Mouse (Mus musculus): ENCODE results near the gene Schip1.

The Schip1 gene

DNA sequence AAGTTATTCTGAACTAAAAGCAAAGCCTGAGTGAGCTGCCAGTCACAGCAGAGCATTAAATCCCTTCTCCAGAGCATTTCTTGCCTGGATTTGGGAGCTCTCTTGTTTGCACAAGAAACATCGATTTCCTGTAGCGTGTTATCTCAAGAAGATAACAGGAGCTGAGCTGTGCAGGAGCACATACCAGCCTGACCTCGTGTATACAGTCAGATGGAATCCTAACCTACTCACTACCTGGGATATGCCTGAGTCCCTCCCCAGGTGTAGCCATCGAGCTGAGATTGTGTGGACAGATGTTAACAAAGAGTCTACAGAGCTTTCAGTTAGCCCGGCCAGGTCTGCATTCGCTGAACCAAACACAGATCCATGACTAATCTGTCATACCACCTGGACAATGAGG is 494.1 kb downstream of the Schip1 start:
- no peak for DNase-seq (ENCODE audit: low spot score)

DNA sequence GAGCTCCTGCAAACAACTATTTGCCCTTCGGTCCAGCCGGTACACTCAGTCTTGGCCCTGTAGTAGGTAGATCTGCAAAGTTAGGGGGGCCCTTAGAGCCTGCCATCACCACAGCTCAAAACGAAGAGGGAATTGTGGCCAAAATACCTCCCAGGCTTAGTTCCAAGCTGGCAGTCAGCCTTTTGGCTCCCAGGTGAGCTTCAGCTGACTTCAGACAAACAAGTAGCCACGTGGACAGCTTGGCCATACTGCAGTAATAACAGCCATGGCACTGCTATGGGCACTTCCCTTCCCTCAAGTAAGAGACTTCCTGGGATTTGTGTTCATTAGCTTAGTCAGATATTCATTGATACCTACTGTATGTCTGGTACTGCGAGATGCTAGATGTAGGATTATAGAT is 495.5 kb downstream of the Schip1 start:
- no peak for DNase-seq (ENCODE audit: low spot score)

DNA sequence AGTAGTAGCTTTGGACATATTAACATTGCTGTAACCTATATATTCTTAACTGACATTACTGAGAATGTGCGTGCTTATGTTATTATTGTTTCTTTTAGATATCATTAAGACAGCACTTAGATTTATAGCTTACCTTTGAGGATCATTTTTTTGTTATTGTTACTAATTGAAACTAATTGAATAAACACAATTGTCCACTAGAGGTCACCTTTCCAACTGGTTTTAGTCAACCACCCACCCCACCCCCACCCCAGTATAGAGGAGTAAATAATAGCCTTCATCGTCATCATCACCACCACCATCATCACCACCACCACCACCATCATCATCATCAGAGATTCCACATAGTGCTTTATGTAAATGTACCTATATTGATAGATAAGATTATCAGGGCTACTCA is 498.2 kb downstream of the Schip1 start:
- DNase-seq (ENCODE audit: low spot score) = no peak

GRCm38 (mm10) chr3:68563922-68564321 is 499.3 kb downstream of the Schip1 start:
- DNase-seq (ENCODE audit: low spot score) = no peak

GRCm38 (mm10) chr3:68564978-68565674 is 500.5 kb downstream of the Schip1 start:
- no peak for DNase-seq (ENCODE audit: low spot score)

GRCm38 (mm10) chr3:68565675-68566055 is 501.1 kb downstream of the Schip1 start:
- no peak for DNase-seq (ENCODE audit: low spot score)

DNA sequence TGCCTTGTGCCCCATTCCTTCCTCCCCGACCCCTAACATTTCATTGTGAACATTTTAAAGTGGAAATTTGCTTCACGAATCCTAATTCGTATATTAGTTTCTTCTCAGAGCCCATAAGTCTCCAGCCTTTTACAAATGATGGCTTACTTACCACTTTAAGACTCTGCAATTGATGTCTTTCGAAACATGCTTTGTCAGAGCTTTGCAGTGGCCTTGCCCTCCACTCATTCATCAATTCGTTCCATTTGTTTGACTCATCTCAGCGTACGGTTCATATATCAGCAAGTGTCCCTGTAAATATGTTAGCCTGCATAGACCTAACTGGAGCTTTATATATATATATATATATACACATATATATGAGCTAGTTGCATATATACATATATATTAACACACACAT is 503.0 kb downstream of the Schip1 start:
- DNase-seq (ENCODE audit: low spot score) = no peak

DNA sequence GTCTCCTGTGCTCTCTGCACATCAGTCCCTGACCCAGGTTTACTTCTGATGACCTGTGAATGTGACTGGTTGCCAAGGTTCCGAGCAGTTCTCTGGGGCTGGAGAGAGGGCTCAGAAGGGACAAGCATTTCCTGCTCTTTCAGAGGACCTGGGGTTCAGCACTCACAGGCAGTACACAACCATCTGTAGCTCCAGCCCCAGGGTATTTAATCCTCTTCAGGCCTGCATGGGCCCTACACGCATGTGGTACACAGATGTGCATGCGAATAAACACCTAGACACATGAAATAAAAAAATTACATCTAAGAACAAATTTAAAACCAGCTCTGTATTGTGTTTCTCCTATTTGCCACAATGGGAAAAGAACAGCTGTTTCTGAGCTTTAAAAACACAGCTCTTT is 503.5 kb downstream of the Schip1 start:
- no peak for DNase-seq (ENCODE audit: low spot score)

DNA sequence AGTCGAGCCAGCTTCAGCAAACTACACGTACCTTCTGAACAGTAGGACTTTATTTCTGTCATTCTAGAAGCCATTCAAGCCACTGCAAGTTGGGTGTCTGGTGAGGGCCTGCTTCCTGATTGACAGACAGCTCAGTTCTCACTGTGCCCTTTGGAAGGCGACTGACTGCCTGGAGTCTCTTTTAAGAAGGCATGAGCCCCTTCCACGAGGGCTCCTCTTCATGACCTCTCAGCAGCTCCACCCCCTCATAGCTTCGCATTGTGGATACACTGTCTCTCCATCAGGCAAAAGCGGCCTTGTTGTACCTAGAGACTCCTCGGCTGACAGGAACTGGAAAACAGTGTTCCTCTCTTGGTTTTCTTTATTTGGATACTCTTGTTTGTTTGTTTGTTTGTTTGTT is 504.1 kb downstream of the Schip1 start:
- no peak for DNase-seq (ENCODE audit: low spot score)

GRCm38 (mm10) chr3:68570319-68570718 is 505.7 kb downstream of the Schip1 start:
- DNase-seq (ENCODE audit: low spot score) = no peak

GRCm38 (mm10) chr3:68572249-68573225 is 507.9 kb downstream of the Schip1 start:
- DNase-seq (ENCODE audit: low spot score) = peak; percentile 77

- no peak for DNase-seq (ENCODE audit: low spot score)
These were observed 508.6 kb downstream of the Schip1 start for GRCm38 (mm10) chr3:68573226-68573624.

DNA sequence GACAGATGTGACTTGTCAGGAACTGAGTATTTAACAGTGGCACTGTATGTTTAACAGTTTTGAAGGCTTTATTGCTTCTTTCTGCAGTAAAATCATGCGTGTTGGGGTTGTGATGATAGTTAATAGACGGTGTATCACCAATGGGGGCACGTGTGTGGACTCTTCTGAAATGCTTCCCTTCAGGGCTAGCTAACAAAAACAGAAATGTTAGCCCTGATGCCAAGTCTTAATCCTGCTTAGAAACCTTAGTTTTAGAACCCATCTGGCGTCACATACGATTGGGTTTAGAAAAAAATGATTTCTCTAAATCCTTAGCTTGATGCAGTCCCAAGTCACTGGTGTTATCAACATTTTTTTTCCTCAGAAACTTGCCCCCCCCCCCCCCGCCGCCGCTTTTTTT is 509.5 kb downstream of the Schip1 start:
- DNase-seq (ENCODE audit: low spot score) = no peak

GRCm38 (mm10) chr3:68574565-68574964 is 510.0 kb downstream of the Schip1 start:
- no peak for DNase-seq (ENCODE audit: low spot score)

GRCm38 (mm10) chr3:68575636-68576340 is 511.2 kb downstream of the Schip1 start:
- DNase-seq (ENCODE audit: low spot score) = no peak

DNA sequence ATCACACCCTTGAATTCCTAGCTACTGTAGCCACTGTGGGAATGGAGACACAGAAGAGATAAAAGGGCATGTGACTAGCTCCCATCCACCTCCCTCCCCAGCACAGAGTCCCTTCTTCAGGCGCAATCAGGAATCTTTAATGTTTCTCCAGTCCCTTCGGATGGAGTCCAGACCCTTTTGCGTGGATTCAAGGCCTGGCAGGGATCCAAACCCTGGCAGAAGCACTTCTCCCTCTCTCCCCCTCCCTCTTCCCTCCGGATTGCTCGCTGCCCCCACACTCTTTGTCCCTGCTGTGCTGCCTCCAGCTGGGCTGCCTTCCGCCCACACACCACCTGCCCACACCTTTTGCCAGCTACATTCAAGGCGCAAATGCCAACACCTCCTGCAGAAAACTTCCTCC is 511.8 kb downstream of the Schip1 start:
- DNase-seq (ENCODE audit: low spot score) = peak; percentile 82

DNA sequence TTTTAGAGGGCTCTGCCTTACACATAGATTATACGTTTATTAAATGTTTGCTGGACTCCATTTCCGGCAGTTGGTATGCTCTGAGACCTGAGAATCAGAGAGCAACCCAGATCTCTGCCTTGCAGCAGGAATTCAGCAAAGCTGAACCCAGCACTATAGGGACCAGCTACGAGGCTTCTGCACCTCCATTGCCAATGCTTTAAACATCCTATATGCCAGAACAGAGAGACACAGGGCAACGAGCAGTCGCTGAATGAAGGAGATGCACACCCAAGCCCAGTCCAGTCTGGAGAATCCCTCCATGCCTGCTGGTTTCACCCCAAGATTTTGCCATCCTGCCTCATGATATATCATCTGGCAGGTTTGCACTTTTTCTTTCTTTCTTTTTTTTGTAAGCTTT is 512.3 kb downstream of the Schip1 start:
- no peak for DNase-seq (ENCODE audit: low spot score)

DNA sequence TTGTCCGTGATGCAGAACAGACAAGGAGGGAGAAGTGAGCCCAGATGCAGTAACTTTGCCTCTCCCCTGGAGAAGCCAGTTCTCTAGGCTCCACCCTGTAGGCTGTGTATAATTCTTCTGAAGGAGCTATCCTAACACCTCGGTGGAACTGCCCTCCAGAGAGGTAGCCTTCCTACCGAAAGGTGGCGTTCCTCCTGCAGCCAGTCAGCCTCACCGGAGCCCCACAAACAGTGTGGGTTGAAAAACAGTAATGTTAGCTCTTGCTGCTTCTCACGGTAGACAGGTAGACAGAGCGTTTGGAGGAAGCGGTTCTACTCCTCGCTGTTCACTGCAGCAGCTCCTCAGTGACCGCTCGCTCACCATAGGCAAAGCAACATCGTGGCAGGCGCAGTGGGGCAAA is 517.0 kb downstream of the Schip1 start:
- DNase-seq (ENCODE audit: low spot score) = no peak

DNA sequence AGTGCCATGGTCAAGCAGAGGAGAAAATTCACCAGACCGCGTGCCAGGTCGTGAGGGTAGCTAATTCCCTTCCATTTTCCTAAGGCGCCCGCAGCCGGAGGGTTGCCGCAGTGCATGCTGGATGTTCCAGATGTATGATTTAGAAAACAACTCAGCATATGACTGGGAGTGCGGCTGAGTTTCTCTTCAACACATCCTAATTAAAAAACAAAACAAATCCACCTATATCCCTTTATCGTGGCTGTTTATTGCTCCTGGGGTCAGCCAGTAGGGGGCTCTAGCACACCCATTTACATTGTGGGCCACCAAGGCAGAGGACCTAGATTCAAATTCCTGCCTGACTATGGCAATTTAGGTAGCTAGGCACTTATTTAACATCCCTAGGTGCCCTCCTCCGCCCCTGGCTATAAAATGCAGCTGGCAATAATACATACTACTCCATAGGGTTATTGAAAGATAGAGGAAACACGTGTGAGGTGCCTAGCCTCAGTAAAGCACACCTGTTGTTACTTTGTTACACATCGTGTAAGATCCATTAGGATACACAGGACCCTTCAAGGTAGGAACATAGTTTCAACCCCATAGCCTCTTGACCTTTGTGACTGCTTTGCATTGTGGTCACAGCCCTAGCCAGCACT is 517.6 kb downstream of the Schip1 start:
- no peak for DNase-seq (ENCODE audit: low spot score)

- no peak for DNase-seq (ENCODE audit: low spot score)
These were observed 518.6 kb downstream of the Schip1 start for GRCm38 (mm10) chr3:68583031-68583693.

- DNase-seq (ENCODE audit: low spot score) = no peak
These were observed 519.3 kb downstream of the Schip1 start for GRCm38 (mm10) chr3:68583771-68584511.

All from left cerebral cortex, adult 11 months (tissue).